In genomic region chr9:95389956-95390355, GRCm38 (mm10) we compare ENCODE assay signal across 25 mouse cellular contexts. TPM values are rescaled to one million over a fixed set of nuclear protein-coding genes. Genes with fewer than 3 reads are reported as not detected.
A peak's percentile ranks its signal among the peaks of the same experiment; 100 is the strongest.
DNase-seq lines count a peak whose midpoint lies in the region; ATAC-seq and TF ChIP-seq lines count a peak whose summit lies in the region.
"Had no signal": no experiment of that assay in that cellular context is flagged by ENCODE, and none has a peak within 500 bp of the region (broad histone marks: within the 10 kb centered on the region; RNA-seq: fewer than 3 reads in every experiment).

No protein-coding gene starts in this region.

- peak; percentile 69 for DNase-seq in adrenal gland, adult 2 months
- no peak for DNase-seq in adrenal gland, postnatal 4 days (ENCODE audit: low spot score in 2 of 2)
- DNase-seq in heart, adult 11 months, result peak; percentile 55
- DNase-seq in heart, adult 2 months, result no peak
- peak; percentile 40 for DNase-seq in adrenal gland, postnatal 10 days
- peak; percentile 39 for DNase-seq in adrenal gland, postnatal 14 days
- DNase-seq in forebrain, embryonic 14.5 days (ENCODE audit: low spot score), result no peak
- no peak for DNase-seq in MN1 (ENCODE audit: low spot score)
- DNase-seq: cerebellum, adult 11 months; cerebellum, adult 18-20 months; cerebellum, adult 8-10 months; cerebellum, adult 9-11 months; cerebellum, postnatal 14 days; cerebellum, postnatal 36 days; embryo, embryonic 11 days; forebrain, postnatal 0 days had no signal

- H3K27ac ChIP-seq in heart, adult 2 months, result no peak overlapping the region
- no peak overlapping the region for H3K27ac ChIP-seq in forebrain, embryonic 14.5 days (ENCODE audit: low read depth, low read length)
- H3K27ac ChIP-seq: embryonic facial prominence, embryonic 13.5 days; embryonic facial prominence, embryonic 15.5 days; forebrain, embryonic 10.5 days; forebrain, embryonic 12.5 days; forebrain, embryonic 15.5 days had no signal

- TF ChIP-seq POLR2A in heart, adult 2 months (IDR thresholded peaks at IDR 0.05; ENCODE audit: insufficient read depth, low read depth, low read length), result no peak

- ATAC-seq in forebrain, embryonic 14.5 days, result no peak
- ATAC-seq: activated CD4-positive, CD25-positive, alpha-beta regulatory T cell, adult 4 months; forebrain, embryonic 15.5 days; forebrain, postnatal 0 days; Patski had no signal

- H3K27me3 ChIP-seq in heart, adult 2 months (ENCODE audit: control insufficient read depth, insufficient read depth, low read length), result no peaks in the 10 kb centered on the region
- no peaks in the 10 kb centered on the region for H3K27me3 ChIP-seq in forebrain, embryonic 14.5 days (replicated peaks; ENCODE audit: control insufficient read depth, insufficient read depth, low read length)
- H3K27me3 ChIP-seq: embryonic facial prominence, embryonic 13.5 days; embryonic facial prominence, embryonic 15.5 days; forebrain, embryonic 12.5 days; forebrain, embryonic 15.5 days; Patski had no signal

- WGBS in heart, adult 2 months, result 94% methylated on average over 3 of the region's 3 CpGs
- WGBS in forebrain, embryonic 14.5 days, result 89% methylated on average over 3 of the region's 3 CpGs

- H3K4me1 ChIP-seq in heart, adult 2 months (ENCODE audit: control insufficient read depth, insufficient read depth, low read length), result no peaks in the 10 kb centered on the region
- no peaks in the 10 kb centered on the region for H3K4me1 ChIP-seq in forebrain, embryonic 14.5 days (ENCODE audit: control insufficient read depth, insufficient read depth, low read length)
- H3K4me1 ChIP-seq: embryonic facial prominence, embryonic 13.5 days; embryonic facial prominence, embryonic 15.5 days; forebrain, embryonic 15.5 days had no signal

- no peaks in the 10 kb centered on the region for H3K36me3 ChIP-seq in heart, adult 2 months (ENCODE audit: control insufficient read depth, insufficient read depth, low read length)
- H3K36me3 ChIP-seq in forebrain, embryonic 14.5 days (ENCODE audit: control insufficient read depth, insufficient read depth, low read length), result no peaks in the 10 kb centered on the region
- H3K36me3 ChIP-seq: embryonic facial prominence, embryonic 13.5 days; embryonic facial prominence, embryonic 15.5 days; forebrain, embryonic 10.5 days; forebrain, embryonic 12.5 days; forebrain, embryonic 15.5 days had no signal

- no peak overlapping the region for H3K9ac ChIP-seq in heart, adult 2 months (ENCODE audit: low read depth, low read length)
- no peak overlapping the region for H3K9ac ChIP-seq in forebrain, embryonic 14.5 days (ENCODE audit: low read length)
- H3K9ac ChIP-seq: embryonic facial prominence, embryonic 13.5 days; embryonic facial prominence, embryonic 15.5 days; forebrain, embryonic 12.5 days; forebrain, embryonic 15.5 days; forebrain, postnatal 0 days had no signal

- TF ChIP-seq CTCF in heart, adult 2 months (IDR thresholded peaks at IDR 0.05), result no peak

- H3K4me2 ChIP-seq in forebrain, embryonic 14.5 days (ENCODE audit: low read length), result no peak overlapping the region
- H3K4me2 ChIP-seq: embryonic facial prominence, embryonic 13.5 days; embryonic facial prominence, embryonic 15.5 days; forebrain, embryonic 12.5 days; forebrain, embryonic 15.5 days had no signal

- no peaks in the 10 kb centered on the region for H3K79me2 ChIP-seq in heart, adult 2 months (replicated peaks; ENCODE audit: control insufficient read depth, insufficient read depth, low read length)

- no peaks in the 10 kb centered on the region for H3K9me3 ChIP-seq in forebrain, embryonic 14.5 days (replicated peaks; ENCODE audit: control insufficient read depth, low read length)
- H3K9me3 ChIP-seq: embryonic facial prominence, embryonic 13.5 days; embryonic facial prominence, embryonic 15.5 days; forebrain, embryonic 10.5 days; forebrain, embryonic 12.5 days; forebrain, embryonic 15.5 days had no signal

- intact Hi-C loops in heart, adult 2 months (cut with DNase I), result no loop called here

- TF ChIP-seq EP300 in heart, adult 2 months (IDR thresholded peaks at IDR 0.05; ENCODE audit: insufficient read depth, low read depth, low read length), result no peak

- H3K4me3 ChIP-seq in heart, adult 2 months, result no peak overlapping the region
- H3K4me3 ChIP-seq in forebrain, embryonic 14.5 days (ENCODE audit: low read depth, low read length), result no peak overlapping the region
- H3K4me3 ChIP-seq: embryonic facial prominence, embryonic 13.5 days; embryonic facial prominence, embryonic 15.5 days; erythroblast, embryonic 14.5 days; forebrain, embryonic 10.5 days; forebrain, embryonic 12.5 days; forebrain, embryonic 15.5 days had no signal

RNA-seq across cellular contexts. Expression of gene Chst2, which starts 16.6 kb away (rescaled TPM):
- total RNA-seq in adrenal gland, adult 2 months (2021), result 10 to 100 TPM; 20.9 to 32.5 TPM
- polyA plus RNA-seq in adrenal gland, adult 2 months (2012; rRNA removed), result 19.7 and 20.9 TPM in 2 replicates
- 10 to 100 TPM; 42.5 to 42.6 TPM for total RNA-seq in adrenal gland, postnatal 4 days (2021)
- total RNA-seq in heart, adult 2 months (2021), result 1 to 10 TPM; 1.1 to 1.2 TPM
- polyA plus RNA-seq in heart, adult 2 months (2012; rRNA removed), result 0.29 and 0.38 TPM in 2 replicates
- 10 to 100 TPM; 16.2 to 18.7 TPM for total RNA-seq in adrenal gland, postnatal 10 days (2021)
- total RNA-seq in adrenal gland, postnatal 14 days (2021), result 19.0 and 20.6 TPM in 2 replicates
- 10.2 and 13.1 TPM in 2 replicates for polyA plus RNA-seq in forebrain, embryonic 14.5 days (2014; fragmentation: Nextera tagmentation; extraction: Ambion mirVana)
- total RNA-seq: MEL had no signal

Comparison
In these comparisons a context has a peak if more than half of its experiments do, and no peak if none do; other contexts are left out.
1. DNase-seq: peak in adrenal gland, adult 2 months (single experiment), heart, adult 11 months (single experiment), adrenal gland, postnatal 10 days (single experiment) and adrenal gland, postnatal 14 days (single experiment); none in adrenal gland, postnatal 4 days (0 of 2), heart, adult 2 months (0 of 2), forebrain, embryonic 14.5 days (single experiment) and MN1 (single experiment).